Comparison of ENCODE assay signal across 15 mouse cellular contexts in the genomic region with DNA sequence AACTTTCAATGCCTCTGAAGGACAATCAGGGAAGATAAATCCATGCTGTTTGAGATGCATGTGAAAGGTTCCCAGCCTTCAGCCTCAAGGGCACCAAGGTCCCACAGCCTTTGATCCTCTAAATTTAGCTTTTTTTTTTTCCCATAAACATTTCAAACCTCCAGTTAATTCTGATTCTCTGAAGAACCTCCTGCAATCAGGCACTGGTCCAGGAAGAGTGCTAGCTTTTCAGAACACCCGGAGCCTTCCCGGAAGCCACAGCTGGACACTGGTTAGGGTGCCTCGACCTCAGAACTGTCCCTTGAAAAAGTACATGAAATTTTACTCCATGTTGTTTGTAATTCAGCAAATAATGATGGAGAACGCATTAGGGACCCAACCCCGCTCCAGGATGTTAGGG.
A peak's percentile ranks its signal among the peaks of the same experiment; 100 is the strongest.
DNase-seq lines count a peak whose midpoint lies in the region; ATAC-seq and TF ChIP-seq lines count a peak whose summit lies in the region.
"Had no signal": no experiment of that assay in that cellular context is flagged by ENCODE, and none has a peak within 500 bp of the region (broad histone marks: within the 10 kb centered on the region; RNA-seq: fewer than 3 reads in every experiment).

No protein-coding gene starts in this region.

- ATAC-seq in cerebellum, adult (ENCODE audit: insufficient number of reproducible peaks, low FRiP score, low TSS enrichment): no peak
- ATAC-seq: intestine, postnatal 0 days had no signal

- no peaks in the 10 kb centered on the region for H3K27me3 ChIP-seq in testis, adult 2 months (ENCODE audit: control insufficient read depth, insufficient read depth, low read length)
- H3K27me3 ChIP-seq: embryonic facial prominence, embryonic 13.5 days; hindbrain, embryonic 15.5 days; limb, embryonic 15.5 days had no signal

- peak overlapping the region; percentile 56 for H3K27ac ChIP-seq in testis, adult 2 months (ENCODE audit: control insufficient read depth, insufficient read depth, low read depth, low read length)
- H3K27ac ChIP-seq: embryonic facial prominence, embryonic 13.5 days; forebrain, embryonic 10.5 days; hindbrain, embryonic 15.5 days; limb, embryonic 15.5 days had no signal

- H3K4me3 ChIP-seq in testis, adult 2 months (ENCODE audit: control insufficient read depth, low read depth, low read length): no peak overlapping the region
- H3K4me3 ChIP-seq: embryonic facial prominence, embryonic 13.5 days; forebrain, embryonic 10.5 days; hindbrain, embryonic 15.5 days; limb, embryonic 15.5 days had no signal

- TF ChIP-seq POLR2A in testis, adult 2 months (IDR thresholded peaks at IDR 0.05; ENCODE audit: control insufficient read depth, low read depth, low read length): no peak

- DNase-seq in adrenal gland, adult (ENCODE audit: inconsistent age in 2 of 2, low spot score in 1 of 2): peak; percentile 49 to 86
- DNase-seq in adrenal gland, adult 18-20 months (ENCODE audit: low spot score in 2 of 2): no peak
- DNase-seq in kidney, postnatal 14 days: peak; percentile 43
- no peak for DNase-seq in kidney, adult 18-20 months
- no peak for DNase-seq in testis, postnatal 10 days (ENCODE audit: low spot score)
- no peak for DNase-seq in cerebellum, adult 11 months
- DNase-seq: cerebellum, adult 18-20 months; midbrain, embryonic 14.5 days had no signal

- no peak for TF ChIP-seq CTCF in testis, adult 2 months (IDR thresholded peaks at IDR 0.05; ENCODE audit: control insufficient read depth, insufficient read depth, insufficient replicate concordance, low read depth, low read length)

- H3K36me3 ChIP-seq in testis, adult 2 months (ENCODE audit: control insufficient read depth, insufficient read depth, low read length): no peaks in the 10 kb centered on the region
- H3K36me3 ChIP-seq: embryonic facial prominence, embryonic 13.5 days; forebrain, embryonic 10.5 days; hindbrain, embryonic 15.5 days; limb, embryonic 15.5 days had no signal

- no peaks in the 10 kb centered on the region; the same call in 1 of the 2 replicates for H3K4me1 ChIP-seq in testis, adult 2 months (ENCODE audit: control insufficient read depth, insufficient read depth, low read length)
- H3K4me1 ChIP-seq: embryonic facial prominence, embryonic 13.5 days; forebrain, embryonic 10.5 days; hindbrain, embryonic 15.5 days; limb, embryonic 15.5 days had no signal

Comparison
In these comparisons a context has a peak if more than half of its experiments do, and no peak if none do; other contexts are left out.
1. DNase-seq: peak in adrenal gland, adult (2 of 2) and kidney, postnatal 14 days (single experiment); none in adrenal gland, adult 18-20 months (0 of 2), kidney, adult 18-20 months (single experiment), testis, postnatal 10 days (single experiment) and cerebellum, adult 11 months (single experiment).